In genomic region chr10:62602177-62603040, GRCm38 (mm10) we compare ENCODE assay signal across 7 mouse cellular contexts. TPM values are rescaled to one million over a fixed set of nuclear protein-coding genes. Genes with fewer than 3 reads are reported as not detected.
A peak's percentile ranks its signal among the peaks of the same experiment; 100 is the strongest.
DNase-seq lines count a peak whose midpoint lies in the region; ATAC-seq and TF ChIP-seq lines count a peak whose summit lies in the region.

Gene Ddx21, minus strand, starts transcription at chr10:62602281.

- peak within 1 kb of the TSS; percentile 95 for H3K4me3 ChIP-seq in embryonic facial prominence, embryonic 12.5 days
- H3K4me3 ChIP-seq in kidney, adult 2 months (ENCODE audit: insufficient read depth, low read depth, low read length): peak within 1 kb of the TSS; percentile 80
- peak within 1 kb of the TSS; percentile 90 for H3K4me3 ChIP-seq in limb, embryonic 12.5 days (replicated peaks)
- H3K4me3 ChIP-seq in midbrain, embryonic 15.5 days: peak within 1 kb of the TSS; percentile 100
- H3K4me3 ChIP-seq in spleen, adult 2 months (ENCODE audit: extremely low read depth, insufficient read depth, insufficient read length): peak within 1 kb of the TSS; percentile 97

- WGBS in embryonic facial prominence, embryonic 12.5 days: 7% methylated on average over 53 of the region's 53 CpGs
- WGBS in kidney, adult 2 months: 4% methylated on average over 53 of the region's 53 CpGs
- WGBS in limb, embryonic 12.5 days: 7% methylated on average over 53 of the region's 53 CpGs
- 7% methylated on average over 53 of the region's 53 CpGs for WGBS in midbrain, embryonic 15.5 days
- 2% methylated on average over 53 of the region's 53 CpGs for WGBS in spleen, adult 2 months

- peak within 1 kb of the TSS; percentile 77 for H3K27ac ChIP-seq in embryonic facial prominence, embryonic 12.5 days
- no peak within 1 kb of the TSS; the same call in 1 of the 2 replicates for H3K27ac ChIP-seq in kidney, adult 2 months (ENCODE audit: insufficient read depth, low read depth, low read length)
- H3K27ac ChIP-seq in limb, embryonic 12.5 days: peak within 1 kb of the TSS; percentile 72
- H3K27ac ChIP-seq in midbrain, embryonic 15.5 days: peak within 1 kb of the TSS; percentile 85
- H3K27ac ChIP-seq in spleen, adult 2 months (ENCODE audit: insufficient read depth, low read length): peak within 1 kb of the TSS; percentile 85

- H3K4me2 ChIP-seq in embryonic facial prominence, embryonic 12.5 days (replicated peaks): peak within 1 kb of the TSS; percentile 93
- peak within 1 kb of the TSS; percentile 96 for H3K4me2 ChIP-seq in limb, embryonic 12.5 days
- H3K4me2 ChIP-seq in midbrain, embryonic 15.5 days: peak within 1 kb of the TSS; percentile 77

- ATAC-seq in embryonic facial prominence, embryonic 12.5 days (ENCODE audit: insufficient number of reproducible peaks, insufficient read depth, low FRiP score, low TSS enrichment): peak; percentile 94
- ATAC-seq in limb, embryonic 12.5 days (ENCODE audit: insufficient number of reproducible peaks, insufficient read depth, low FRiP score, low TSS enrichment, low read depth): peak; percentile 95
- peak; percentile 99 for ATAC-seq in midbrain, embryonic 15.5 days (replicated peaks)

- no peaks in the 10 kb centered on the region for H3K27me3 ChIP-seq in embryonic facial prominence, embryonic 12.5 days
- no peaks in the 10 kb centered on the region for H3K27me3 ChIP-seq in kidney, adult 2 months (replicated peaks; ENCODE audit: control insufficient read depth, insufficient read depth, low read length)
- no peaks in the 10 kb centered on the region for H3K27me3 ChIP-seq in limb, embryonic 12.5 days
- H3K27me3 ChIP-seq in midbrain, embryonic 15.5 days (replicated peaks): no peaks in the 10 kb centered on the region
- H3K27me3 ChIP-seq in spleen, adult 2 months (ENCODE audit: control insufficient read depth, insufficient read depth, low read length): no peaks in the 10 kb centered on the region

- peaks cover 5% of the 10 kb centered on the region; the same call in 1 of the 2 replicates for H3K4me1 ChIP-seq in embryonic facial prominence, embryonic 12.5 days
- peaks cover 4% of the 10 kb centered on the region for H3K4me1 ChIP-seq in kidney, adult 2 months (ENCODE audit: control insufficient read depth, insufficient read depth, low read length)
- peaks cover 9% of the 10 kb centered on the region for H3K4me1 ChIP-seq in limb, embryonic 12.5 days (replicated peaks)
- peaks cover 26% of the 10 kb centered on the region for H3K4me1 ChIP-seq in midbrain, embryonic 15.5 days
- H3K4me1 ChIP-seq in spleen, adult 2 months (ENCODE audit: control insufficient read depth, insufficient read depth, insufficient read length): peaks cover 6% of the 10 kb centered on the region; the same call in 1 of the 2 replicates

- H3K36me3 ChIP-seq in embryonic facial prominence, embryonic 12.5 days: peaks cover 12% of the 10 kb centered on the region
- no peaks in the 10 kb centered on the region for H3K36me3 ChIP-seq in kidney, adult 2 months (ENCODE audit: control insufficient read depth, insufficient read depth, low read length)
- peaks cover 18% of the 10 kb centered on the region for H3K36me3 ChIP-seq in limb, embryonic 12.5 days
- peaks cover 10% of the 10 kb centered on the region; the same call in 1 of the 2 replicates for H3K36me3 ChIP-seq in midbrain, embryonic 15.5 days (replicated peaks)
- peaks cover 11% of the 10 kb centered on the region for H3K36me3 ChIP-seq in spleen, adult 2 months (ENCODE audit: control insufficient read depth, insufficient read depth, low read length)

- H3K9ac ChIP-seq in embryonic facial prominence, embryonic 12.5 days: peak within 1 kb of the TSS; percentile 78
- peak within 1 kb of the TSS; percentile 74 for H3K9ac ChIP-seq in limb, embryonic 12.5 days (replicated peaks)
- peak within 1 kb of the TSS; percentile 90 for H3K9ac ChIP-seq in midbrain, embryonic 15.5 days

- H3K9me3 ChIP-seq in embryonic facial prominence, embryonic 12.5 days: no peaks in the 10 kb centered on the region
- H3K9me3 ChIP-seq in limb, embryonic 12.5 days: no peaks in the 10 kb centered on the region
- no peaks in the 10 kb centered on the region for H3K9me3 ChIP-seq in midbrain, embryonic 15.5 days

- DNase-seq in adrenal gland, postnatal 25 days: peak; percentile 91
- DNase-seq in heart, adult 18-20 months: peak; percentile 92 to 93
- DNase-seq in kidney, adult 2 months: peak; percentile 92
- peak; percentile 81 to 88 for DNase-seq in spleen, adult 2 months (ENCODE audit: low read depth in 1 of 2, low spot score in 2 of 2)

- peak; percentile 87 for TF ChIP-seq POLR2A in kidney, adult 2 months (IDR thresholded peaks at IDR 0.05; ENCODE audit: low read depth, low read length)
- peak; percentile 81 for TF ChIP-seq POLR2A in spleen, adult 2 months (IDR thresholded peaks at IDR 0.05; ENCODE audit: low read depth, low read length)

- TF ChIP-seq CTCF in kidney, adult 2 months (conservative IDR thresholded peaks at IDR 0.05; ENCODE audit: insufficient read depth, insufficient read length, low read depth, low read length): no peak
- no peak for TF ChIP-seq CTCF in spleen, adult 2 months (IDR thresholded peaks at IDR 0.05; ENCODE audit: extremely low read depth, insufficient read depth, insufficient read length, insufficient replicate concordance)

RNA-seq across cellular contexts. Expression of gene Ddx21, which starts in this region (rescaled TPM):
- 56.8 and 80.6 TPM in 2 replicates for total RNA-seq in adrenal gland, postnatal 25 days (2021)
- polyA plus RNA-seq in embryonic facial prominence, embryonic 12.5 days (2016; fragmentation: Nextera tagmentation; extraction: Ambion mirVana): 27.4 and 28.8 TPM in 2 replicates
- total RNA-seq in heart, adult 18-20 months (2021): 10 to 100 TPM; 30.9 to 31.8 TPM
- polyA plus RNA-seq in kidney, adult 2 months (2012; rRNA removed): 6.8 and 9.3 TPM in 2 replicates
- polyA plus RNA-seq in limb, embryonic 12.5 days (2016; fragmentation: Nextera tagmentation; extraction: Ambion mirVana): 27.9 and 29.0 TPM in 2 replicates
- polyA plus RNA-seq in midbrain, embryonic 15.5 days (2015; fragmentation: Nextera tagmentation; extraction: Ambion mirVana): 13.2 and 15.0 TPM in 2 replicates
- 10.3 and 11.8 TPM in 2 replicates for polyA plus RNA-seq in spleen, adult 2 months (2012; rRNA removed)
